Mouse (Mus musculus) liver, embryonic 18 days (tissue): ENCODE measurements around the gene Cyp2b10. TPM values are rescaled to one million over a fixed set of nuclear protein-coding genes. Genes with fewer than 3 reads are reported as not detected.

Experiments used
- polyA plus RNA-seq: library from polyadenylated mRNA; depleted of rRNA; stranded (reverse); fragments of >200 nt; gene quantifications from 2 replicates; pipeline ENCODE4 v1.2.3, GENCODE M21; 2012; rRNA removed

Cyp2b10 gene
- 0.02 and 0.07 TPM in 2 replicates for polyA plus RNA-seq

DNA sequence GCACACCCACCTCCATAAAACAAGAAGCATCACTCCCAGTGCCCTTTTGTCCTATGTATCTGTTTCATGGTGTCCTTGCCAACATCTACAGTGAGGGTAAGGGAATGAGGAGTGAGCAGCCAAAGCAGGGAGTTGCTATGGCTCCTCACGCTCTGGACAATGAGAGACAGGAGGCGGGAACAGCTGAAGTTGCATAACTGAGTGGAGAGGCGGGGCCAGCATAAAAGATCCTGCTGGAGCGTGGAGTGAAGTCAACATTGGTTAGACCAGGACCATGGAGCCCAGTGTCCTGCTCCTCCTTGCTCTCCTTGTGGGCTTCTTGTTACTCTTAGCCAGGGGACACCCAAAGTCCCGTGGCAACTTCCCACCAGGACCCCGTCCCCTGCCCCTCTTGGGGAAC lies at the start of gene Cyp2b10:
TSS of gene Cyp2b10 (plus strand) at position 210 of the 400 bp plus-strand sequence.

Other genes starting within 250 kb of the Cyp2b10 start
- gene Bckdha, start 238.6 kb upstream of the Cyp2b10 start, polyA plus RNA-seq, result 115 and 116 TPM in 2 replicates
- 26.4 and 31.9 TPM in 2 replicates for gene Exosc5, start 238.5 kb upstream of the Cyp2b10 start, polyA plus RNA-seq
- gene Tmem91, start 222.5 kb upstream of the Cyp2b10 start, polyA plus RNA-seq, result 0.62 and 0.63 TPM in 2 replicates
- gene B9d2, start 216.8 kb upstream of the Cyp2b10 start, polyA plus RNA-seq, result 18.3 and 19.4 TPM in 2 replicates
- 11.8 and 13.6 TPM in 2 replicates for gene Tgfb1, start 210.6 kb upstream of the Cyp2b10 start, polyA plus RNA-seq
- 12.6 and 16.0 TPM in 2 replicates for gene Ccdc97, start 178.5 kb upstream of the Cyp2b10 start, polyA plus RNA-seq
- 16.1 and 17.3 TPM in 2 replicates for gene Hnrnpul1, start 142.9 kb upstream of the Cyp2b10 start, polyA plus RNA-seq
- gene Axl, start 108.9 kb upstream of the Cyp2b10 start, polyA plus RNA-seq, result 13.4 and 14.2 TPM in 2 replicates
- gene Cyp2s1, start 80.7 kb upstream of the Cyp2b10 start, polyA plus RNA-seq, result 0.82 and 0.96 TPM in 2 replicates
- 0.36 and 0.59 TPM in 2 replicates for gene Cyp2b13, start 163.9 kb downstream of the Cyp2b10 start, polyA plus RNA-seq